ENCODE assay signal across 8 mouse cellular contexts in genomic region chr2:33154751-33155372, GRCm38 (mm10). TPM values are rescaled to one million over a fixed set of nuclear protein-coding genes. Genes with fewer than 3 reads are reported as not detected.
A peak's percentile ranks its signal among the peaks of the same experiment; 100 is the strongest.
DNase-seq lines count a peak whose midpoint lies in the region; ATAC-seq lines count a peak whose summit lies in the region.

No protein-coding gene starts in this region.

- H3K27ac ChIP-seq in forebrain, embryonic 16.5 days (ENCODE audit: low read length): no peak overlapping the region; the same call in 1 of the 2 replicates
- no peak overlapping the region for H3K27ac ChIP-seq in hindbrain, embryonic 12.5 days

- H3K4me2 ChIP-seq in forebrain, embryonic 16.5 days (ENCODE audit: low read length): no peak overlapping the region
- no peak overlapping the region for H3K4me2 ChIP-seq in hindbrain, embryonic 12.5 days (replicated peaks)

- no peaks in the 10 kb centered on the region for H3K27me3 ChIP-seq in forebrain, embryonic 16.5 days (replicated peaks; ENCODE audit: control insufficient read depth, insufficient read depth, low read length)
- no peaks in the 10 kb centered on the region for H3K27me3 ChIP-seq in hindbrain, embryonic 12.5 days

- WGBS in forebrain, embryonic 16.5 days: 21% methylated on average over 5 of the region's 5 CpGs
- WGBS in hindbrain, embryonic 12.5 days: 27% methylated on average over 5 of the region's 5 CpGs

- no peaks in the 10 kb centered on the region for H3K9me3 ChIP-seq in forebrain, embryonic 16.5 days (ENCODE audit: control insufficient read depth, low read length)
- H3K9me3 ChIP-seq in hindbrain, embryonic 12.5 days (replicated peaks): no peaks in the 10 kb centered on the region

- peaks cover 10% of the 10 kb centered on the region for H3K36me3 ChIP-seq in forebrain, embryonic 16.5 days (ENCODE audit: control insufficient read depth, insufficient read depth)
- peaks cover 20% of the 10 kb centered on the region; the same call in 1 of the 2 replicates for H3K36me3 ChIP-seq in hindbrain, embryonic 12.5 days

- peak; percentile 90 for DNase-seq in NIH3T3 (ENCODE audit: low read depth)
- peak; percentile 78 to 86 for DNase-seq in cerebellum, adult 18-20 months
- DNase-seq in layer of hippocampus, adult 9-11 months: peak; percentile 49
- DNase-seq in lung, postnatal 4 days: peak; percentile 65 to 83
- peak; percentile 82 to 83 for DNase-seq in right cerebral cortex, postnatal 10 days (ENCODE audit: low spot score in 2 of 2)
- peak; percentile 68 to 72 for DNase-seq in urinary bladder, postnatal 36 days (ENCODE audit: low spot score in 2 of 2)

- no peak overlapping the region for H3K9ac ChIP-seq in forebrain, embryonic 16.5 days (replicated peaks; ENCODE audit: low read depth, low read length)
- no peak overlapping the region for H3K9ac ChIP-seq in hindbrain, embryonic 12.5 days

- ATAC-seq in forebrain, embryonic 16.5 days: peak; percentile 65
- peak; percentile 55; the same call in 1 of the 2 replicates for ATAC-seq in hindbrain, embryonic 12.5 days (ENCODE audit: low FRiP score)

- H3K4me1 ChIP-seq in forebrain, embryonic 16.5 days (replicated peaks; ENCODE audit: control insufficient read depth, insufficient read depth, low read length): no peaks in the 10 kb centered on the region
- H3K4me1 ChIP-seq in hindbrain, embryonic 12.5 days: no peaks in the 10 kb centered on the region

- no peak overlapping the region for H3K4me3 ChIP-seq in forebrain, embryonic 16.5 days (replicated peaks; ENCODE audit: low read length)
- H3K4me3 ChIP-seq in hindbrain, embryonic 12.5 days: no peak overlapping the region

RNA-seq across cellular contexts. Expression of gene Garnl3, which starts 23.4 kb away (rescaled TPM):
- polyA plus RNA-seq in forebrain, embryonic 16.5 days (2015; fragmentation: Nextera tagmentation; extraction: Ambion mirVana): 26.2 and 34.5 TPM in 2 replicates
- polyA plus RNA-seq in hindbrain, embryonic 12.5 days (2016; fragmentation: Nextera tagmentation; extraction: Ambion mirVana): 20.6 and 24.2 TPM in 2 replicates
